In the genomic region with DNA sequence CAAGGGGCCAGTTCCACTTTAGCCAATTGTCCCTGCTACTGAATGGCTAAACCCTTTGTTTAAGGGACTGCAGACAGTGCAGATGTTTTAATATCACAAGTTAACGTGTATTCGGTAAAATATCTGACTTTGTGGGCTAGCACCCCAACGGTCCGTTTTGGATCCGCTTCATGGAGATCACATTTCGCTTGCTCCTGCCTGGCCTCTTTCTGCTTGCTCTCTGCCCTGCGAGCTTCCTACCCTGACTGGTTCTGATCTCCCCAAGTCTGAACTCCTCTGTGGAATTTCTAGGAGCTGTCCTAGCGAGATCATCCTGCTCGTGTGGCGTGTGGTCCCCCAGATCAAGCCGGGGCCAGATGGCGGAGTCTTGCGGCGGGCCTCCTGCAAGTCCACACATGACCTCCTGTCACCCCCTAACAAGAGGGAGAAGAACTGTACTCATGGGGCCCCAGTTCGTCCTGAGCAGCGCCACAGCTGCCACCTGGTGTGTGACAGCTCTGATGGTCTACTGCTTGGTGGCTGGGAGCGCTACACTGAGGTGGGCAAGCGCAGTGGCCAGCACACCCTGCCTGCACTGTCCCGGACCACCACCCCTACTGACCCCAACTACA, we compare ENCODE assay signal across 10 mouse cellular contexts.
DNase-seq lines count a peak whose midpoint lies in the region; ATAC-seq lines count a peak whose summit lies in the region.
"Had no signal": no experiment of that assay in that cellular context is flagged by ENCODE, and none has a peak within 500 bp of the region (broad histone marks: within the 10 kb centered on the region; RNA-seq: fewer than 3 reads in every experiment).

No protein-coding gene starts in this region.

- no peak for DNase-seq in heart, adult 8-10 months (ENCODE audit: low spot score)
- DNase-seq in ZHBTc4 (ENCODE audit: low read depth, low spot score): peak; percentile 13
- DNase-seq in frontal cortex, postnatal 25 days (ENCODE audit: low spot score in 2 of 2): no peak
- no peak for DNase-seq in frontal cortex, postnatal 10 days (ENCODE audit: low spot score in 2 of 2)
- no peak for DNase-seq in left cerebral cortex, postnatal 36 days (ENCODE audit: low spot score in 2 of 2)
- DNase-seq: gastrocnemius, postnatal 10 days; liver, embryonic 13.5 days had no signal

- no peaks in the 10 kb centered on the region for H3K36me3 ChIP-seq in heart, embryonic 15.5 days
- peaks cover 24% of the 10 kb centered on the region for H3K36me3 ChIP-seq in forebrain, embryonic 13.5 days (ENCODE audit: poor library complexity, severe bottlenecking)
- H3K36me3 ChIP-seq in limb, embryonic 15.5 days: no peaks in the 10 kb centered on the region
- H3K36me3 ChIP-seq: liver, embryonic 13.5 days had no signal

- intact Hi-C loops in left cerebral cortex, postnatal 36 days (cut with DNase I): no loop called here

- H3K4me2 ChIP-seq in heart, embryonic 15.5 days: no peak overlapping the region
- no peak overlapping the region for H3K4me2 ChIP-seq in forebrain, embryonic 13.5 days
- no peak overlapping the region for H3K4me2 ChIP-seq in limb, embryonic 15.5 days
- H3K4me2 ChIP-seq: liver, embryonic 13.5 days had no signal

- H3K27me3 ChIP-seq in heart, embryonic 15.5 days: peaks cover 25% of the 10 kb centered on the region
- H3K27me3 ChIP-seq in forebrain, embryonic 13.5 days: no peaks in the 10 kb centered on the region
- H3K27me3 ChIP-seq in limb, embryonic 15.5 days: no peaks in the 10 kb centered on the region
- H3K27me3 ChIP-seq: liver, embryonic 13.5 days had no signal

- peak overlapping the region; percentile 65 for H3K27ac ChIP-seq in heart, embryonic 15.5 days
- H3K27ac ChIP-seq in forebrain, embryonic 13.5 days: peak overlapping the region; percentile 78
- peak overlapping the region; percentile 82 for H3K27ac ChIP-seq in limb, embryonic 15.5 days
- H3K27ac ChIP-seq: liver, embryonic 13.5 days had no signal

- no peak overlapping the region for H3K9ac ChIP-seq in heart, embryonic 15.5 days
- H3K9ac ChIP-seq in forebrain, embryonic 13.5 days: no peak overlapping the region
- no peak overlapping the region for H3K9ac ChIP-seq in limb, embryonic 15.5 days
- H3K9ac ChIP-seq: liver, embryonic 13.5 days had no signal

- no peak overlapping the region for H3K4me3 ChIP-seq in heart, embryonic 15.5 days
- H3K4me3 ChIP-seq in forebrain, embryonic 13.5 days: no peak overlapping the region
- H3K4me3 ChIP-seq in limb, embryonic 15.5 days: no peak overlapping the region
- H3K4me3 ChIP-seq: liver, embryonic 13.5 days had no signal

- H3K9me3 ChIP-seq in heart, embryonic 15.5 days (replicated peaks): no peaks in the 10 kb centered on the region
- no peaks in the 10 kb centered on the region for H3K9me3 ChIP-seq in forebrain, embryonic 13.5 days (replicated peaks)
- no peaks in the 10 kb centered on the region for H3K9me3 ChIP-seq in limb, embryonic 15.5 days
- H3K9me3 ChIP-seq: liver, embryonic 13.5 days had no signal

- 77% methylated on average over 19 of the region's 19 CpGs for WGBS in heart, embryonic 15.5 days
- WGBS in forebrain, embryonic 13.5 days: 82% methylated on average over 19 of the region's 19 CpGs
- 63% methylated on average over 19 of the region's 19 CpGs for WGBS in limb, embryonic 15.5 days

- H3K4me1 ChIP-seq in heart, embryonic 15.5 days (replicated peaks): peaks cover 53% of the 10 kb centered on the region
- H3K4me1 ChIP-seq in forebrain, embryonic 13.5 days: peaks cover 30% of the 10 kb centered on the region
- peaks cover 64% of the 10 kb centered on the region for H3K4me1 ChIP-seq in limb, embryonic 15.5 days

- ATAC-seq in heart, embryonic 15.5 days (replicated peaks; ENCODE audit: insufficient number of reproducible peaks, insufficient read depth, low FRiP score, low read depth): no peak
- no peak for ATAC-seq in forebrain, embryonic 13.5 days
- ATAC-seq in limb, embryonic 15.5 days (ENCODE audit: insufficient number of reproducible peaks, low FRiP score, low TSS enrichment, low read depth): no peak
